Mouse (Mus musculus) heart, postnatal 0 days (tissue): ENCODE results near the gene Kctd19. TPM values are rescaled to one million over a fixed set of nuclear protein-coding genes. Genes with fewer than 3 reads are reported as not detected.

ENCODE experiments used
- ATAC-seq: fragments of 200-750 bp; cut with Nextera tagmentation; 2 replicates; pipeline ENCODE4 v1.8.0; 2017; ENCODE audit warnings: low read depth, moderate number of reproducible peaks, moderate library complexity; ENCODE audit not compliant: insufficient read depth
- DNase-seq: peaks from one replicate; pipeline ENCODE4 v3.0.0-alpha.2; 2016; ENCODE audit warnings: low spot score
- H3K27ac ChIP-seq: fragments of 300-500 bp; sonication (generic); 2 replicates; pipeline ENCODE4 v1.5.1; 2014; ENCODE audit warnings: low read depth, mild to moderate bottlenecking
- H3K27me3 ChIP-seq: fragments of 300-500 bp; sonication (generic); 2 replicates; pipeline ENCODE4 v1.6.1; 2014; ENCODE audit warnings: low read length, mixed read lengths; ENCODE audit not compliant: control insufficient read depth, insufficient read depth
- H3K36me3 ChIP-seq: fragments of 300-500 bp; sonication (generic); replicated peaks from 2 replicates; pipeline ENCODE4 v1.6.1; 2014; ENCODE audit warnings: low read length, mixed read lengths; ENCODE audit not compliant: control insufficient read depth, insufficient read depth
- H3K4me1 ChIP-seq: fragments of 300-500 bp; sonication (generic); 2 replicates; pipeline ENCODE4 v1.6.1; 2014; ENCODE audit warnings: antibody characterized with exemption; ENCODE audit not compliant: control insufficient read depth, insufficient read depth
- H3K4me2 ChIP-seq: fragments of 300-500 bp; sonication (generic); 2 replicates; pipeline ENCODE4 v1.6.1; 2014; ENCODE audit warnings: low read depth, mild to moderate bottlenecking, low read length, moderate library complexity
- H3K4me3 ChIP-seq: fragments of 300-500 bp; sonication (generic); 2 replicates; pipeline ENCODE4 v1.5.1; 2014; ENCODE audit warnings: low read depth, low read length
- H3K9ac ChIP-seq: fragments of 300-500 bp; sonication (generic); replicated peaks from 2 replicates; pipeline ENCODE4 v1.6.1; 2014; ENCODE audit warnings: low read depth, low read length, mixed read lengths
- H3K9me3 ChIP-seq: fragments of 300-500 bp; sonication (generic); replicated peaks from 2 replicates; pipeline ENCODE4 v1.6.1; 2016; ENCODE audit warnings: low read length; ENCODE audit not compliant: control insufficient read depth
- CTCF ChIP-seq: IDR thresholded peaks from 2 replicates; pipeline ENCODE4 v1.5.1; 2016; ENCODE audit warnings: antibody characterized with exemption, control low read depth, low read depth
- EP300 ChIP-seq: IDR thresholded peaks from 2 replicates; pipeline ENCODE4 v1.6.1; 2016; ENCODE audit warnings: antibody characterized with exemption, low read depth
- WGBS: fragments of 180-500 bp; shearing (Covaris S2); extraction: QIAGEN DNeasy Blood & Tissue Kit; methylation state at CpG from one replicate; pipeline ENCODE4 v1.1.7; 2014; 5-methylcytosine and 5-hydroxymethylcytosine counted together
- polyA plus RNA-seq: library from polyadenylated mRNA; unstranded; fragments of >200 nt; fragmentation: Nextera tagmentation; extraction: Ambion mirVana; gene quantifications from 2 replicates; pipeline ENCODE4 v1.2.1, GENCODE M21; 2015
- total RNA-seq: library from RNA; depleted of rRNA; stranded (reverse); fragments of >200 nt; gene quantifications from 2 replicates; pipeline ENCODE4 v1.2.3, GENCODE M21; 2014; ENCODE audit warnings: low replicate concordance

Kctd19 gene
- total and polyA plus RNA-seq, 2 experiments from 2014 or later, result not detected

DNA sequence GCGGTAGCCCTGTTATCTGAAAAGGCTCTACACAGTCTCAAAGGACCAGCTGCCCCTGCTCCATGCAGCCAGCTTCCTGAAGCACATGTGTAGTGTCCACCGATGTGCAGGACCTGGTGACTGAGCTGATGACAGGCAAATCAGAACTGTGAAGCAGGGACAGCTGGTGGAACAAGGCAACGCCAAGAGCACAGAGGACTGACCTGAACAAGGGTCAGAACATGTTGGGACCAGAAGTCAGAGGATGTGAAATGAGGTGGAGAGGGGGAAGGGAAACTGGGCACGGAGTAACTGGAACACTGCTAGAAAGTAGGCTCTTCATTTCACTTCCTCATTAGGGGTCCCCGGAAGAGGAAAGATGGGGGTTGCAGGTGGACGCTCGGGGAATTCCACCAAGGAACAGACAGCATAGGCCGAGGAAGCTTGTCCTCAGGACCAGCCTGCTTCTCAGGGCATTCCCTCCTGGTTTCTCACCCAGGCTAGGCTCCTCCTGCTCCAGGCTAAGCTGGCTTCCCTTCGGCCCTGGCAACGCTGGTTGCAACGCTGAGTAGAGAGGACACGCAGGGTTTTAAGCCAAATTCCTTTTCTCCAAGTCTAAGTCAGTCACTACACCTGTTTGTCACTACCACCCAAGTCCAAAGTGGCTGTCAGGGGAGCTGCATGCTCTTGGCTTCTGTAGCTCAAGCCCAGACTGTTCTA lies 20.1 kb downstream of the Kctd19 start:
- ATAC-seq (peak; percentile 94), DNase-seq (peak; percentile 59)
- Histone ChIP-seq H3K36me3 (no peaks in the 10 kb centered on the region), H3K9ac (no peak overlapping the region), H3K27me3 (peaks cover 20% of the 10 kb centered on the region), H3K27ac (no peak overlapping the region), H3K9me3 (no peaks in the 10 kb centered on the region), H3K4me3 (no peak overlapping the region), H3K4me2 (no peak overlapping the region), H3K4me1 (peaks cover 2% of the 10 kb centered on the region; the same call in 1 of the 2 replicates)
- 58% methylated on average over 12 of the region's 12 CpGs for WGBS
- no peak for TF ChIP-seq CTCF
- peak; percentile 70; the same call in 1 of the 2 replicates for TF ChIP-seq EP300

DNA sequence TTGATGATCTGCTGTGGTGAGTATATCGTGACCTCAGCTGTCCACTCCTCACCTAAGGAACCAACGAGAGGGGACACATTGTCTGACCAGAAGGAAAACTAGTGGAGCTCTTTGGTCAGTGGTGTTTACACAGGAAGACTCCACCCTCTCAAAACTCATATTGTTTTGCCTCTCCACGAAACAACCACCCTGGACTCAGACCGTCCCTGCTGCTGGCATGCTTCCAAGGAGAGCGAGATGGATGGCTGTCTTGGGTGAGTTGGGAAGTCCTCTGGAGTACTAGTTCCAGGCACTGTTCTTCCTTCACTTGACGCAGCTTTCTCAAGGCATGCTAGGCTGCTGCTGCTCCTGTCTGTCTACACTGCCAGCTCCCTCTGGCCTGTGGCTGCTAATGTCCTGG lies 24.2 kb downstream of the Kctd19 start:
- Histone ChIP-seq H3K9ac (no peak overlapping the region), H3K27ac (no peak overlapping the region), H3K36me3 (no peaks in the 10 kb centered on the region), H3K9me3 (no peaks in the 10 kb centered on the region), H3K4me3 (no peak overlapping the region), H3K4me1 (peaks cover 17% of the 10 kb centered on the region), H3K27me3 (peaks cover 10% of the 10 kb centered on the region), H3K4me2 (no peak overlapping the region)
- DNase-seq (no peak), ATAC-seq (no peak)
- no peak for TF ChIP-seq CTCF
- no peak for TF ChIP-seq EP300
- WGBS, result 60% methylated on average over 6 of the region's 6 CpGs

DNA sequence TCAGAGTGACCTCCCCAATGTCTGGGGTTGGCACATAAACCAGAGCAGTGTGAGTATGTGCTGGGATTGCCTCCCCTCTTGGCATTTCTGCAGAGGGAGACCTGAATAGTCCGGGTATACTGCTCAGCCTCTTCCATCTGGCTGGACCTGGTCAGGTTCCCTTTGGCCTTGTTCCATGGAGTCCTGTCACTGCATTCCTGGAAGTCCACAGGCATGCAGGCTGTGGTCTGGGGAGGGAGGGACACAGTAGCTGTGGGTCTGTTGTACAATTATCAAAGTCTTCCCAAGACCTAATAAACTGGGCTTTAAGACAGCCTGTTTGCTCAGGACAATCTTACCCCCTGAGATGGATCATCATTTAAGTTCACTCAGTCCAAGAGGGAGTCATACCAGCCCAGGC lies 26.2 kb downstream of the Kctd19 start:
- H3K9me3 ChIP-seq, result no peaks in the 10 kb centered on the region
- DNase-seq, result peak; percentile 30
- no peak overlapping the region for H3K4me2 ChIP-seq
- H3K4me1 ChIP-seq, result peaks cover 17% of the 10 kb centered on the region
- H3K9ac ChIP-seq, result no peak overlapping the region
- H3K27ac ChIP-seq, result no peak overlapping the region; the same call in 1 of the 2 replicates
- H3K4me3 ChIP-seq, result no peak overlapping the region
- no peak for TF ChIP-seq CTCF
- TF ChIP-seq EP300, result no peak
- no peaks in the 10 kb centered on the region for H3K36me3 ChIP-seq
- ATAC-seq, result peak; percentile 73
- H3K27me3 ChIP-seq, result peaks cover 10% of the 10 kb centered on the region
- WGBS, result 37% methylated on average over 1 of the region's 1 CpGs

DNA sequence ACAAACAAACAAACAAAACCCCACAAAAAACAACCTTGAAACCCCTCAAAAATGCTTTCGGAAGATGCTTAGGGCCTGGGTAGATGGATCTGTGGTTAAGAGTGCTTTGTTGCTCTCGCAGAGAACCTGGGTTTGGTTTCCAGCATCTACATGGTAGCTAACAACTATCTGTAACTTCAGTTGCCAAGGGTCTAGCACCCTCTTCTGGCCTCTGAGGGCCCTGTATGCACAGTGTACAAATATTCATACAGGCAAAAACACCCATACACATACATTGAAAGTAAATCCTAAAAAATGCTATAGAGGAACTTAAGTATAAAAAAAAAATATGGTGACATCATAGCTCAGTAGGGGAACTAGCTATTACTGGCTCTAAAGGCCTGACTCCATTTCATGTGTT lies 29.2 kb downstream of the Kctd19 start:
- Histone ChIP-seq H3K4me1 (peaks cover 17% of the 10 kb centered on the region), H3K27me3 (no peaks in the 10 kb centered on the region), H3K9me3 (no peaks in the 10 kb centered on the region), H3K4me3 (no peak overlapping the region), H3K4me2 (no peak overlapping the region), H3K36me3 (no peaks in the 10 kb centered on the region), H3K9ac (no peak overlapping the region), H3K27ac (no peak overlapping the region)
- DNase-seq (no peak), ATAC-seq (no peak)
- TF ChIP-seq EP300 (no peak), CTCF (no peak)
- 91% methylated on average over 2 of the region's 2 CpGs for WGBS

DNA sequence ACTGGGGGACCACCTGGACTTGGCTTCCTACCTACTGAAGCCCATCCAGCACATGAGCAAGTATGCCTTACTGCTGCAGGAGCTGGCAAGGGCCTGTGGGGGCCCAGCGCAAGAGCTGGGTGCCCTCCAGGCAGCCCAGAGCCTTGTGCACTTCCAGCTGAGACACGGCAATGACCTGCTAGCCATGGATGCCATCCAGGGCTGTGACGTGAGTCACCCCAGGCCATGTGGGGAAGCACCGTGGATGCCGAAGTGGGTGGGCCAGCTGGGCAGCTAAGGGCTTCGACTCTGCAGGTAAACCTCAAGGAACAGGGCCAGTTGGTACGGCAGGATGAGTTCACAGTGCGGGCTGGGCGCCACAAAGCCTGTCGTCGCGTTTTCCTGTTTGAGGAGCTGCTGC lies 33.0 kb downstream of the Kctd19 start:
- ATAC-seq, result no peak
- H3K36me3 ChIP-seq, result no peaks in the 10 kb centered on the region
- 0 out of 2 replicates have a peak, but pooled peaks cover 7% of the 10 kb centered on the region for H3K27me3 ChIP-seq
- H3K9me3 ChIP-seq, result no peaks in the 10 kb centered on the region
- H3K4me3 ChIP-seq, result no peak overlapping the region
- 0 out of 2 replicates have a peak, but pooled peaks cover 3% of the 10 kb centered on the region for H3K4me1 ChIP-seq
- no peak overlapping the region for H3K4me2 ChIP-seq
- TF ChIP-seq EP300, result no peak
- TF ChIP-seq CTCF, result no peak
- no peak overlapping the region for H3K9ac ChIP-seq
- DNase-seq, result no peak
- no peak overlapping the region for H3K27ac ChIP-seq
- 82% methylated on average over 12 of the region's 12 CpGs for WGBS

DNA sequence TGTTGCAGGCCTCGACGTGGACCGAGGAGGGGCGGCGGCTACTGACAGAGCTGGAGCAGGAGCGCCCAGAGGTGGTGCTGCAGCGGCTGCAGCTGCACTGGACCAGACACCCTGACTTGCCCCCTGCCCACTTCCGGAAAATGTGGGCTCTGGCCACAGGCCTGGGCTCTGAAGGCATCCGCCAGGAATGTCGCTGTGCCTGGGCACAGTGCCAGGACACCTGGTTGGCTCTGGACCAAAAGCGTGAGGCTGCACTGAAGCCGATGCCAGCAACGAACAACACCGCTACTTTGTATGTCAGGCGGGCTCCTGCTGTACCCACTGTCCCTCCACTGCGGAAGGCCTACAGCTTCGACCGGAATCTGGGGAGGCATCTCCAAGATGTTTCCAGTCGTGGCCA lies 34.6 kb downstream of the Kctd19 start:
- H3K9me3 ChIP-seq, result no peaks in the 10 kb centered on the region
- H3K4me3 ChIP-seq, result no peak overlapping the region
- H3K4me2 ChIP-seq, result peak overlapping the region; percentile 7
- TF ChIP-seq CTCF (no peak), EP300 (no peak)
- 25% methylated on average over 19 of the region's 19 CpGs for WGBS
- H3K27ac ChIP-seq, result no peak overlapping the region
- peaks cover 12% of the 10 kb centered on the region; the same call in 1 of the 2 replicates for H3K27me3 ChIP-seq
- ATAC-seq (peak; percentile 43), DNase-seq (peak; percentile 28)
- H3K4me1 ChIP-seq, result 0 out of 2 replicates have a peak, but pooled peaks cover 3% of the 10 kb centered on the region
- H3K9ac ChIP-seq, result no peak overlapping the region
- H3K36me3 ChIP-seq, result no peaks in the 10 kb centered on the region
